Mouse (Mus musculus): ENCODE measurements around the gene Tab1.

GRCm38 (mm10) chr15:80111436-80111835, 21.5 kb upstream of the Tab1 start:
- no peak for TF ChIP-seq CTCF (IDR thresholded peaks at IDR 0.05; ENCODE audit: borderline replicate concordance, extremely low read depth, insufficient read depth, insufficient read length)
- no peak for TF ChIP-seq POLR2A (IDR thresholded peaks at IDR 0.05; ENCODE audit: borderline replicate concordance, extremely low read depth, insufficient read depth, insufficient read length, poor library complexity, severe bottlenecking)

Measured in brain, embryonic 14.5 days (tissue).